Mouse (Mus musculus) R1 (cell line): ENCODE results near the gene Shisa8.
"Not testable (repeated sequence)": the region's sequence is repeated elsewhere in the genome, so short reads cannot be mapped to it uniquely, and the experiment has no call there.

ENCODE experiments used
- DNase-seq: peaks from one replicate; pipeline ENCODE4 v3.0.0-alpha.2; 2018; ENCODE audit warnings: low read depth, low spot score

Shisa8 gene

GRCm38 (mm10) chr15:82212752-82213063 lies at the start of gene Shisa8:
TSS of gene Shisa8 (minus strand) at chr15:82212815.
- peak; percentile 54 for DNase-seq

GRCm38 (mm10) chr15:82259510-82259909 lies 46.9 kb upstream of the Shisa8 start:
- peak; percentile 87 for DNase-seq

- peak; percentile 69 for DNase-seq
Observed at GRCm38 (mm10) chr15:82255944-82256383, 43.3 kb upstream of the Shisa8 start.

- DNase-seq = peak; percentile 41
Observed at GRCm38 (mm10) chr15:82255248-82255647, 42.6 kb upstream of the Shisa8 start.

- DNase-seq = no peak
Observed at GRCm38 (mm10) chr15:82252097-82252496, 39.5 kb upstream of the Shisa8 start, which contains the start of gene 1500009C09Rik. TSS of gene 1500009C09Rik (plus strand) at chr15:82252397.

GRCm38 (mm10) chr15:82251579-82251978 lies 39.0 kb upstream of the Shisa8 start:
- no peak for DNase-seq

- DNase-seq = peak; percentile 97
Observed at GRCm38 (mm10) chr15:82247131-82247776, 34.6 kb upstream of the Shisa8 start.

- not testable (repeated sequence) for DNase-seq
Observed at GRCm38 (mm10) chr15:82244805-82245161, 32.2 kb upstream of the Shisa8 start.

- DNase-seq = peak; percentile 94
Observed at GRCm38 (mm10) chr15:82244115-82244804, 31.6 kb upstream of the Shisa8 start, which contains the start of gene Cenpm. TSS of gene Cenpm (minus strand) at chr15:82244748.

- no peak for DNase-seq
Observed at GRCm38 (mm10) chr15:82243742-82244114, 31.1 kb upstream of the Shisa8 start.

- DNase-seq = no peak
Observed at GRCm38 (mm10) chr15:82243311-82243710, 30.7 kb upstream of the Shisa8 start.

GRCm38 (mm10) chr15:82236565-82236964 lies 23.9 kb upstream of the Shisa8 start:
- DNase-seq = peak; percentile 81

GRCm38 (mm10) chr15:82235661-82236060 lies 23.0 kb upstream of the Shisa8 start:
- DNase-seq = no peak

- no peak for DNase-seq
Observed at GRCm38 (mm10) chr15:82232651-82233050, 20.0 kb upstream of the Shisa8 start.

- DNase-seq = peak; percentile 66
Observed at GRCm38 (mm10) chr15:82231591-82232378, 19.2 kb upstream of the Shisa8 start.

GRCm38 (mm10) chr15:82231100-82231499 lies 18.5 kb upstream of the Shisa8 start:
- no peak for DNase-seq

- no peak for DNase-seq
Observed at GRCm38 (mm10) chr15:82230098-82230611, 17.5 kb upstream of the Shisa8 start.

- DNase-seq = no peak
Observed at GRCm38 (mm10) chr15:82229542-82230045, 17.0 kb upstream of the Shisa8 start.

GRCm38 (mm10) chr15:82225769-82226168 lies 13.2 kb upstream of the Shisa8 start:
- no peak for DNase-seq

GRCm38 (mm10) chr15:82224602-82225215 lies 12.1 kb upstream of the Shisa8 start:
- no peak for DNase-seq
